ENCODE assay signal across 9 mouse cellular contexts in the genomic region with DNA sequence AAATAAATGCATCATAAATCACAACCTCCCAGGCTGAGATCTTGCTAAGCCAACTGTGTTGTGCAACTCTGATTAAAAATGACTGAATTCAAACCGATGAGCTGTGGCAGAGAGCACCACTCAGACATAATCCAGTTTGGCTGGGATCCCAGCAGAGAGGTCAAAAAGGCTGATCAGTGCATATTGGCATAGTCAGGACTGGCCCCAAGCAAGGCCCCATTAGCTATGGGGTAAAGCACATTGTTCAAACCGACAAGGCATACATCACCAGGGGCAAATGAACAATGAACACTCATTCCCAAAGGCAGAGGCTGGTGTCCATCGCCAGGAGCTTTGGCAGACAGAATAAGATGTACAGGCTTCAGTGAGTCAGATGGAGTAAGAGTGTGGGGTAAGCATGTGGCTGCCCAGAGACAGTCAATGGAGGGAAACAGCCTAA.
A peak's percentile ranks its signal among the peaks of the same experiment; 100 is the strongest.
DNase-seq lines count a peak whose midpoint lies in the region; ATAC-seq and TF ChIP-seq lines count a peak whose summit lies in the region.
"Had no signal": no experiment of that assay in that cellular context is flagged by ENCODE, and none has a peak within 500 bp of the region (broad histone marks: within the 10 kb centered on the region; RNA-seq: fewer than 3 reads in every experiment).

No protein-coding gene starts in this region.

- no peak overlapping the region for H3K4me3 ChIP-seq in kidney, embryonic 14.5 days (ENCODE audit: low read length)
- no peak overlapping the region for H3K4me3 ChIP-seq in hindbrain, postnatal 0 days (ENCODE audit: low read length)
- no peak overlapping the region for H3K4me3 ChIP-seq in neural tube, embryonic 14.5 days (ENCODE audit: low read depth, low read length)
- H3K4me3 ChIP-seq: heart, embryonic 15.5 days had no signal

- H3K4me2 ChIP-seq in kidney, embryonic 14.5 days (replicated peaks; ENCODE audit: low read depth, low read length), result no peak overlapping the region
- no peak overlapping the region for H3K4me2 ChIP-seq in hindbrain, postnatal 0 days (ENCODE audit: low read depth, low read length)
- no peak overlapping the region for H3K4me2 ChIP-seq in neural tube, embryonic 14.5 days (ENCODE audit: low read depth, low read length)
- H3K4me2 ChIP-seq: heart, embryonic 15.5 days had no signal

- no peaks in the 10 kb centered on the region for H3K36me3 ChIP-seq in kidney, embryonic 14.5 days (ENCODE audit: control insufficient read depth, insufficient read depth, low read length)
- H3K36me3 ChIP-seq in hindbrain, postnatal 0 days (ENCODE audit: insufficient read depth, low read length), result no peaks in the 10 kb centered on the region
- H3K36me3 ChIP-seq in neural tube, embryonic 14.5 days (ENCODE audit: control insufficient read depth, insufficient read depth, low read length), result no peaks in the 10 kb centered on the region; the same call in 1 of the 2 replicates
- H3K36me3 ChIP-seq: heart, embryonic 15.5 days had no signal

- no peaks in the 10 kb centered on the region for H3K9me3 ChIP-seq in kidney, embryonic 14.5 days (ENCODE audit: control insufficient read depth, low read length)
- H3K9me3 ChIP-seq in hindbrain, postnatal 0 days (ENCODE audit: low read length), result no peaks in the 10 kb centered on the region
- H3K9me3 ChIP-seq in neural tube, embryonic 14.5 days (ENCODE audit: control insufficient read depth, low read length), result no peaks in the 10 kb centered on the region
- H3K9me3 ChIP-seq: heart, embryonic 15.5 days had no signal

- no peak overlapping the region for H3K27ac ChIP-seq in kidney, embryonic 14.5 days (ENCODE audit: low read depth, low read length)
- H3K27ac ChIP-seq in hindbrain, postnatal 0 days, result no peak overlapping the region
- no peak overlapping the region for H3K27ac ChIP-seq in neural tube, embryonic 14.5 days (ENCODE audit: low read depth, low read length)
- H3K27ac ChIP-seq: heart, embryonic 15.5 days had no signal

- ATAC-seq in kidney, embryonic 14.5 days (ENCODE audit: low FRiP score, low TSS enrichment), result no peak
- ATAC-seq in hindbrain, postnatal 0 days, result peak; percentile 75
- ATAC-seq in neural tube, embryonic 14.5 days (ENCODE audit: low read depth), result peak; percentile 94
- no peak for ATAC-seq in monocyte, adult 5-6 weeks (replicated peaks; ENCODE audit: insufficient number of reproducible peaks, low FRiP score, low TSS enrichment, poor library complexity, severe bottlenecking)
- no peak for ATAC-seq in megakaryocyte, adult 5-6 weeks (ENCODE audit: poor library complexity, severe bottlenecking)

- DNase-seq in kidney, adult 9 months, result peak; percentile 21
- DNase-seq in NIH3T3 (ENCODE audit: low read depth), result peak; percentile 97
- peak; percentile 64 for DNase-seq in hindbrain, postnatal 0 days (ENCODE audit: low spot score)
- no peak for DNase-seq in testis, postnatal 14 days (ENCODE audit: low spot score)

- no peak for TF ChIP-seq CTCF in hindbrain, postnatal 0 days (IDR thresholded peaks at IDR 0.05; ENCODE audit: low read depth)

- 80% methylated on average over 3 of the region's 3 CpGs for WGBS in kidney, embryonic 14.5 days
- 12% methylated on average over 3 of the region's 3 CpGs for WGBS in hindbrain, postnatal 0 days
- WGBS in neural tube, embryonic 14.5 days, result 18% methylated on average over 3 of the region's 3 CpGs

- H3K27me3 ChIP-seq in kidney, embryonic 14.5 days (ENCODE audit: control insufficient read depth, insufficient read depth, low read length), result no peaks in the 10 kb centered on the region
- no peaks in the 10 kb centered on the region for H3K27me3 ChIP-seq in hindbrain, postnatal 0 days (ENCODE audit: insufficient read depth, low read length)
- no peaks in the 10 kb centered on the region for H3K27me3 ChIP-seq in neural tube, embryonic 14.5 days (ENCODE audit: control insufficient read depth, insufficient read depth, low read length)
- H3K27me3 ChIP-seq: heart, embryonic 15.5 days had no signal

- H3K9ac ChIP-seq in kidney, embryonic 14.5 days (ENCODE audit: low read depth, low read length), result no peak overlapping the region
- H3K9ac ChIP-seq in hindbrain, postnatal 0 days (replicated peaks; ENCODE audit: low read length), result no peak overlapping the region
- H3K9ac ChIP-seq in neural tube, embryonic 14.5 days (replicated peaks; ENCODE audit: low read depth, low read length), result no peak overlapping the region
- H3K9ac ChIP-seq: heart, embryonic 15.5 days had no signal

- H3K4me1 ChIP-seq in kidney, embryonic 14.5 days (ENCODE audit: control insufficient read depth, insufficient read depth, low read length), result no peaks in the 10 kb centered on the region
- H3K4me1 ChIP-seq in hindbrain, postnatal 0 days (ENCODE audit: insufficient read depth, low read length), result no peaks in the 10 kb centered on the region
- no peaks in the 10 kb centered on the region for H3K4me1 ChIP-seq in neural tube, embryonic 14.5 days (ENCODE audit: control insufficient read depth, insufficient read depth, low read length)
- H3K4me1 ChIP-seq: heart, embryonic 15.5 days had no signal

Comparison
In these comparisons a context has a peak if more than half of its experiments do, and no peak if none do; other contexts are left out.
1. ATAC-seq: peak in hindbrain, postnatal 0 days (single experiment) and neural tube, embryonic 14.5 days (single experiment); none in kidney, embryonic 14.5 days (single experiment), monocyte, adult 5-6 weeks (single experiment) and megakaryocyte, adult 5-6 weeks (single experiment).